Mouse (Mus musculus) ES-E14 (cell line): ENCODE results near the gene Phf21b.

Source experiments
- CHD2 ChIP-seq: IDR thresholded peaks from 2 replicates; pipeline ENCODE4 v1.6.1; 2014; ENCODE audit warnings: mild to moderate bottlenecking, low read depth, low read length, inconsistent platforms
- HCFC1 ChIP-seq: IDR thresholded peaks from 2 replicates; pipeline ENCODE4 v1.6.1; 2012; ENCODE audit warnings: low read length, inconsistent platforms, borderline replicate concordance; ENCODE audit not compliant: insufficient read depth
- MAFK ChIP-seq: IDR thresholded peaks from 2 replicates; pipeline ENCODE4 v1.6.1; 2014; ENCODE audit warnings: mild to moderate bottlenecking, low read depth, low read length, inconsistent platforms; ENCODE audit not compliant: insufficient read depth

DNA sequence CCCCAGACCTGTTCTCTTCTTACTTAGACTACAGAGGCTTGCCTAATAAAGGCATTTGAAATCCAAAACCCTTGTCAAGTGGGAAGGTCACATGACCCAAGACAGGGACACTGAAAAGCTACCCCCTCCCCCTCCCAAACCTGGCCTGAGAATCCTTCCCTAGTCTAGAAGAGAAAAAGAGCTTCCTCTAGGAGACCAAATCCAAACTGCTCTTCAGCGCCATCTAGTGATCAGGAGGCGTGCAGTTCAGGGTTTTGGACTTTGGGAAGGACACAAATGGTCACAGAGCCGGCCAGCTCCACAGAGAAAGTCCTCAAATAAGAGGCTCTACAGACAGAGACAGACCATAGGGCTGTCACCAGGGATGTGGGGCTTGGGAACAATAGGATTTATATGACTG is 35.8 kb upstream of the Phf21b start:
- TF ChIP-seq MAFK (no peak), HCFC1 (no peak), CHD2 (no peak)
